Mouse (Mus musculus) liver, adult 2 months (tissue): ENCODE data around the gene Tln2.

ENCODE experiments used
- CTCF ChIP-seq: fragments of 200-500 bp; IDR thresholded peaks from 2 replicates; pipeline ENCODE4 v1.5.1; 2011; ENCODE audit warnings: low read depth, low read length, control low read depth
- POLR2A ChIP-seq: fragments of 200-500 bp; IDR thresholded peaks from 2 replicates; pipeline ENCODE4 v1.6.1; 2011; ENCODE audit warnings: low read length, control low read depth; ENCODE audit not compliant: insufficient read depth; ENCODE audit errors: extremely low read depth

DNA sequence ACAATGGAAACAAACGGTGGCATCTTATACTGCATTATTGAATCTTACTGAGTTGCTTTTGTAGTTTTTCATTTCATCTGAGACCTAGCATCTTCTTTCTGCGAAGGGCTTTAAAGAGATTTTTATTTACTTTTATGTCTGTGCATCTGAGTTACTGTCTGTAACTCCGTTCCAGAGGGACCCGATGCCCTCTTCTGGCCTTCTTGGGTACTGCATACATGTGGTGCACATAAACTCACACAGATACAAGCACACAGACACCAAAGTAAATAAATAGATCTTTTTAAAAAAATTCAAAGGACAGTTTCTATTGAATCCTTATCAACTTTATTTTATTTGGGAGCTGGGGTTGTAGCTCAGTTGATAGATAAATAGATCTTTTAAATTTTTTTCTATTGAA lies 388.1 kb downstream of the Tln2 start:
- TF ChIP-seq POLR2A (no peak), CTCF (no peak)
